ENCODE assay signal across 8 mouse cellular contexts in the genomic region with DNA sequence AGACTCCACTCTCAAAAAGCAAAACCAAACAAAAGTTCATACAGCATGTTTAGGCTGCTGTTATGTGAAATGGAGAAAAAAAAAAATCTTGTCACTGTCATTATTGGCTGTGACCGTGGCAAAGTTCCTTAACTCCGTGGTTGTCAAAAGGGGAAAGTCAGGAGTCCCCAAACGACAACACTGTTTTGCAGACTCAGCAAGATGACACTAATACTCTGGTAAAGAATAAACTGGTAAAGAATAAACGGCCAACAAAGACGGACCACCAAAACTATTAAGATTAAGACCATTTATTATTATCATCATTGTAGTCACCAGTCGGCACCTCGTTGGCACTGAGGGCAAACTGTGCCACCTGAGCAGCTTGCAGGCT. TPM values are rescaled to one million over a fixed set of nuclear protein-coding genes. Genes with fewer than 3 reads are reported as not detected.
DNase-seq lines count a peak whose midpoint lies in the region; ATAC-seq and TF ChIP-seq lines count a peak whose summit lies in the region.

No protein-coding gene starts in this region.

- TF ChIP-seq CTCF in left cerebral cortex, adult 2 months (IDR thresholded peaks at IDR 0.05), result no peak

- peaks cover 60% of the 10 kb centered on the region for H3K4me1 ChIP-seq in embryonic facial prominence, embryonic 13.5 days
- H3K4me1 ChIP-seq in intestine, embryonic 15.5 days (replicated peaks), result peaks cover 23% of the 10 kb centered on the region
- H3K4me1 ChIP-seq in neural tube, embryonic 12.5 days, result peaks cover 46% of the 10 kb centered on the region

- H3K9ac ChIP-seq in embryonic facial prominence, embryonic 13.5 days, result peak overlapping the region; percentile 90
- H3K9ac ChIP-seq in intestine, embryonic 15.5 days, result peak overlapping the region; percentile 89
- H3K9ac ChIP-seq in neural tube, embryonic 12.5 days, result peak overlapping the region; percentile 89

- DNase-seq in left cerebral cortex, adult 2 months (ENCODE audit: extremely low spot score in 1 of 2, low spot score in 2 of 2), result no peak
- no peak for DNase-seq in left cerebral cortex, postnatal 10 days (ENCODE audit: extremely low spot score in 1 of 2, low spot score in 2 of 2)
- no peak for DNase-seq in ovary, postnatal 14 days (ENCODE audit: low spot score)
- DNase-seq in right cerebral cortex, postnatal 36 days (ENCODE audit: low spot score in 2 of 2), result no peak
- no peak for DNase-seq in kidney, postnatal 36 days

- peak overlapping the region; percentile 89 for H3K27ac ChIP-seq in left cerebral cortex, adult 2 months
- H3K27ac ChIP-seq in embryonic facial prominence, embryonic 13.5 days, result peak overlapping the region; percentile 90
- H3K27ac ChIP-seq in intestine, embryonic 15.5 days, result peak overlapping the region; percentile 83
- peak overlapping the region; percentile 82; the same call in 1 of the 2 replicates for H3K27ac ChIP-seq in neural tube, embryonic 12.5 days

- no peak for ATAC-seq in embryonic facial prominence, embryonic 13.5 days (ENCODE audit: insufficient number of reproducible peaks, insufficient read depth, low FRiP score, low TSS enrichment, low read depth)
- ATAC-seq in intestine, embryonic 15.5 days, result no peak
- ATAC-seq in neural tube, embryonic 12.5 days (ENCODE audit: low FRiP score, low read depth), result no peak

- no peaks in the 10 kb centered on the region for H3K27me3 ChIP-seq in embryonic facial prominence, embryonic 13.5 days
- no peaks in the 10 kb centered on the region for H3K27me3 ChIP-seq in intestine, embryonic 15.5 days (replicated peaks)
- H3K27me3 ChIP-seq in neural tube, embryonic 12.5 days (replicated peaks), result no peaks in the 10 kb centered on the region

- intact Hi-C loops in left cerebral cortex, adult 2 months (cut with DNase I), result no loop called here
- intact Hi-C loops in left cerebral cortex, postnatal 10 days (cut with DNase I), result no loop called here

- peaks cover 82% of the 10 kb centered on the region for H3K36me3 ChIP-seq in embryonic facial prominence, embryonic 13.5 days
- H3K36me3 ChIP-seq in intestine, embryonic 15.5 days, result peaks cover 64% of the 10 kb centered on the region
- H3K36me3 ChIP-seq in neural tube, embryonic 12.5 days, result peaks cover 77% of the 10 kb centered on the region

- no peaks in the 10 kb centered on the region for H3K9me3 ChIP-seq in embryonic facial prominence, embryonic 13.5 days
- H3K9me3 ChIP-seq in intestine, embryonic 15.5 days, result no peaks in the 10 kb centered on the region
- no peaks in the 10 kb centered on the region for H3K9me3 ChIP-seq in neural tube, embryonic 12.5 days

- 2% methylated on average over 7 of the region's 7 CpGs for WGBS in embryonic facial prominence, embryonic 13.5 days
- WGBS in intestine, embryonic 15.5 days, result 2% methylated on average over 7 of the region's 7 CpGs
- WGBS in neural tube, embryonic 12.5 days, result 4% methylated on average over 7 of the region's 7 CpGs

- H3K4me3 ChIP-seq in left cerebral cortex, adult 2 months, result peak overlapping the region; percentile 99
- peak overlapping the region; percentile 89 for H3K4me3 ChIP-seq in embryonic facial prominence, embryonic 13.5 days
- peak overlapping the region; percentile 74 for H3K4me3 ChIP-seq in intestine, embryonic 15.5 days (replicated peaks)
- peak overlapping the region; percentile 87 for H3K4me3 ChIP-seq in neural tube, embryonic 12.5 days

- H3K4me2 ChIP-seq in embryonic facial prominence, embryonic 13.5 days, result peak overlapping the region; percentile 67
- H3K4me2 ChIP-seq in intestine, embryonic 15.5 days (replicated peaks), result peak overlapping the region; percentile 62
- peak overlapping the region; percentile 67 for H3K4me2 ChIP-seq in neural tube, embryonic 12.5 days (replicated peaks)

RNA-seq across cellular contexts. Expression of a gene that starts 0.6 kb away (rescaled TPM):
- 10 to 100 TPM; 77.7 to 77.8 TPM for total RNA-seq in left cerebral cortex, adult 2 months (2021)
- 10 to 100 TPM; 57.0 to 60.1 TPM for total RNA-seq in left cerebral cortex, postnatal 10 days (2021)
- 97.1 and 100 TPM in 2 replicates for polyA plus RNA-seq in embryonic facial prominence, embryonic 13.5 days (2015; fragmentation: Nextera tagmentation; extraction: Ambion mirVana)
- polyA plus RNA-seq in intestine, embryonic 15.5 days (2015; fragmentation: Nextera tagmentation; extraction: Ambion mirVana), result 102 and 106 TPM in 2 replicates
- polyA plus RNA-seq in neural tube, embryonic 12.5 days (2016; fragmentation: Nextera tagmentation; extraction: Ambion mirVana), result 89.7 and 94.8 TPM in 2 replicates

RNA-seq across cellular contexts. Expression of a gene that starts 6.9 kb away (rescaled TPM):
- total RNA-seq in left cerebral cortex, adult 2 months (2021), result 100 to 1,000 TPM; 459 to 496 TPM
- total RNA-seq in left cerebral cortex, postnatal 10 days (2021), result 100 to 1,000 TPM; 455 to 481 TPM
- 959 and 1,012 TPM in 2 replicates for polyA plus RNA-seq in embryonic facial prominence, embryonic 13.5 days (2015; fragmentation: Nextera tagmentation; extraction: Ambion mirVana)
- 1,038 and 1,157 TPM in 2 replicates for polyA plus RNA-seq in intestine, embryonic 15.5 days (2015; fragmentation: Nextera tagmentation; extraction: Ambion mirVana)
- 753 and 769 TPM in 2 replicates for polyA plus RNA-seq in neural tube, embryonic 12.5 days (2016; fragmentation: Nextera tagmentation; extraction: Ambion mirVana)

RNA-seq across cellular contexts. Expression of a gene that starts 8.5 kb away (rescaled TPM):
- 10 to 100 TPM; 23.9 to 25.8 TPM for total RNA-seq in left cerebral cortex, adult 2 months (2021)
- 10 to 100 TPM; 20.6 to 21.3 TPM for total RNA-seq in left cerebral cortex, postnatal 10 days (2021)
- 45.6 and 48.2 TPM in 2 replicates for polyA plus RNA-seq in embryonic facial prominence, embryonic 13.5 days (2015; fragmentation: Nextera tagmentation; extraction: Ambion mirVana)
- 61.7 and 62.6 TPM in 2 replicates for polyA plus RNA-seq in intestine, embryonic 15.5 days (2015; fragmentation: Nextera tagmentation; extraction: Ambion mirVana)
- polyA plus RNA-seq in neural tube, embryonic 12.5 days (2016; fragmentation: Nextera tagmentation; extraction: Ambion mirVana), result 39.7 and 40.1 TPM in 2 replicates

RNA-seq across cellular contexts. Expression of a gene that starts 16.9 kb away (rescaled TPM):
- total RNA-seq in left cerebral cortex, adult 2 months (2021), result 10 to 100 TPM; 49.8 to 50.1 TPM
- 10 to 100 TPM; 59.5 to 65.8 TPM for total RNA-seq in left cerebral cortex, postnatal 10 days (2021)
- 105 and 108 TPM in 2 replicates for polyA plus RNA-seq in embryonic facial prominence, embryonic 13.5 days (2015; fragmentation: Nextera tagmentation; extraction: Ambion mirVana)
- 83.1 and 92.7 TPM in 2 replicates for polyA plus RNA-seq in intestine, embryonic 15.5 days (2015; fragmentation: Nextera tagmentation; extraction: Ambion mirVana)
- 108 and 110 TPM in 2 replicates for polyA plus RNA-seq in neural tube, embryonic 12.5 days (2016; fragmentation: Nextera tagmentation; extraction: Ambion mirVana)

RNA-seq across cellular contexts. Expression of a gene that starts 17.2 kb away (rescaled TPM):
- total RNA-seq in left cerebral cortex, adult 2 months (2021), result 10 to 100 TPM in 1 of 2 experiments, 1 to 10 TPM in 1; 9.7 to 11.1 TPM
- total RNA-seq in left cerebral cortex, postnatal 10 days (2021), result 1 to 10 TPM; 7.4 to 8.3 TPM
- 7.0 TPM in 2 replicates for polyA plus RNA-seq in embryonic facial prominence, embryonic 13.5 days (2015; fragmentation: Nextera tagmentation; extraction: Ambion mirVana)
- polyA plus RNA-seq in intestine, embryonic 15.5 days (2015; fragmentation: Nextera tagmentation; extraction: Ambion mirVana), result 4.5 and 5.3 TPM in 2 replicates
- polyA plus RNA-seq in neural tube, embryonic 12.5 days (2016; fragmentation: Nextera tagmentation; extraction: Ambion mirVana), result 6.5 and 8.3 TPM in 2 replicates
